Mouse (Mus musculus) thymus, adult 2 months (tissue): ENCODE results near the gene Ankrd49.

Experiments used
- CTCF ChIP-seq: fragments of 200-500 bp; IDR thresholded peaks from 2 replicates; pipeline ENCODE4 v1.5.1; 2012; ENCODE audit warnings: mild to moderate bottlenecking, control low read depth, low read length, moderate library complexity, borderline replicate concordance; ENCODE audit not compliant: control insufficient read depth, poor library complexity, insufficient read depth; ENCODE audit errors: extremely low read depth
- POLR2A ChIP-seq: fragments of 200-500 bp; IDR thresholded peaks from 2 replicates; pipeline ENCODE4 v1.6.1; 2012; ENCODE audit warnings: mild to moderate bottlenecking, low read length, control low read depth, moderate library complexity; ENCODE audit not compliant: control insufficient read depth, poor library complexity, insufficient read depth; ENCODE audit errors: extremely low read depth

DNA sequence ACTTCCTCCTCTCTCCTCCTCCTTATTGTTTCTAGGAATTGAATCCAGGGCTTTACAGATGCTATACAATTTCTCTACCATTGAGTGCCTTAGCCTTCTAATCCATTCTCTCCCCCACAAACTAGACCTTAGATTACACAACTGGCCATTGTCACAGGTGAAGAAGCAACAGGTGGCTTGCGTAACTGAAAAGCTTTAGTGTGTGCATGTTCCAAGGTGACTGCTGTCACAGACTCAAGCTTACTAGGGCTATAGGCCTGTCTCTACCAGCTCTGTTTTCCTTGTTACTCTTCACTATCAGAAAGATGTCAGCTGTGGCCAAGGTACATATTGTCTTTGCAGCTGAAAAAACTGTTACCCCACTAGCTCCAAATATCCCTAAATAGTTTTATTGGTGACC lies 22.1 kb upstream of the Ankrd49 start:
- TF ChIP-seq POLR2A (no peak), CTCF (no peak)
